Mouse (Mus musculus): ENCODE data around the gene Ccdc155.

DNA sequence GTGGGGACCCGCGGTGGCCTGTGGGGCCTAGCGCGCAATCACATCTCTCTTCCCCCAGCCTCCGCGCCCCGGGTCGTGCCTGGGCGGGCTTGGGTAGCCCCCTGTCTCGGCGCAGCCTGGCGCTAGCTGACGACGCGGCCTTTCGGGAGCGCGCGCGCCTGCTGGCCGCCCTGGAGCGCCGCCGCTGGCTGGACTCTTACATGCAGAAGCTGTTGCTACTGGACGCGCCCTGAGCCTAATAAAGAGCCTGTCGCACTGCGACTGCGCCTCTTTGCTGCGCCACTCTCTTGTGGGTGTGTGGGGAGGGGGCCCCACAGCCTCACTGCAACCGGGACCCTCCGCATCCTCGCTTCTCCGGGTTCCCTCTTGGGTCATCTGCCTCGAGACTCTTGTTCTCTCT, 23.2 kb downstream of the Ccdc155 start:
- TF ChIP-seq CTCF (IDR thresholded peaks at IDR 0.05; ENCODE audit: borderline replicate concordance, extremely low read depth, insufficient read depth, insufficient read length) = no peak
- no peak for TF ChIP-seq POLR2A (IDR thresholded peaks at IDR 0.05; ENCODE audit: borderline replicate concordance, extremely low read depth, insufficient read depth, insufficient read length, poor library complexity, severe bottlenecking)

All from brain, embryonic 14.5 days (tissue).